Mouse (Mus musculus) stomach, embryonic 16.5 days (tissue): ENCODE results near the gene Mctp1. TPM values are rescaled to one million over a fixed set of nuclear protein-coding genes. Genes with fewer than 3 reads are reported as not detected.

Experiments
- ATAC-seq: fragments of 200-750 bp; cut with Nextera tagmentation; 2 replicates; pipeline ENCODE4 v1.8.0; 2017; ENCODE audit warnings: moderate number of reproducible peaks, moderate TSS enrichment; ENCODE audit not compliant: insufficient read depth, low FRiP score
- H3K27ac ChIP-seq: fragments of 300-500 bp; sonication (generic); 2 replicates; pipeline ENCODE4 v1.5.1; 2014; ENCODE audit warnings: low read length
- H3K27me3 ChIP-seq: fragments of 300-500 bp; sonication (generic); 2 replicates; pipeline ENCODE4 v1.6.1; 2014; ENCODE audit warnings: low read length, control low read depth, mixed read lengths; ENCODE audit not compliant: control insufficient read depth, insufficient read depth
- H3K36me3 ChIP-seq: fragments of 300-500 bp; sonication (generic); 2 replicates; pipeline ENCODE4 v1.6.1; 2014; ENCODE audit warnings: low read length; ENCODE audit not compliant: control insufficient read depth, insufficient read depth
- H3K4me1 ChIP-seq: fragments of 300-500 bp; sonication (generic); 2 replicates; pipeline ENCODE4 v1.6.1; 2014; ENCODE audit warnings: low read length, control low read depth, mixed read lengths; ENCODE audit not compliant: control insufficient read depth, insufficient read depth
- H3K4me2 ChIP-seq: fragments of 300-500 bp; sonication (generic); 2 replicates; pipeline ENCODE4 v1.6.1; 2014; ENCODE audit warnings: low read depth, low read length, mixed read lengths
- H3K4me3 ChIP-seq: fragments of 300-500 bp; sonication (generic); replicated peaks from 2 replicates; pipeline ENCODE4 v1.5.1; 2014; ENCODE audit warnings: mild to moderate bottlenecking, low read length
- H3K9ac ChIP-seq: fragments of 300-500 bp; sonication (generic); 2 replicates; pipeline ENCODE4 v1.6.1; 2014; ENCODE audit warnings: low read length
- H3K9me3 ChIP-seq: fragments of 300-500 bp; sonication (generic); replicated peaks from 2 replicates; pipeline ENCODE4 v1.6.1; 2016; ENCODE audit warnings: low read length, control low read depth; ENCODE audit not compliant: control insufficient read depth
- WGBS: fragments of 180-500 bp; shearing (Covaris S2); extraction: QIAGEN DNeasy Blood & Tissue Kit; methylation state at CpG from one replicate; pipeline ENCODE4 v1.1.7; 2014; 5-methylcytosine and 5-hydroxymethylcytosine counted together
- polyA plus RNA-seq: library from polyadenylated mRNA; unstranded; fragments of >200 nt; fragmentation: Nextera tagmentation; extraction: Ambion mirVana; gene quantifications from 2 replicates; pipeline ENCODE4 v1.2.1, GENCODE M21; 2015

The Mctp1 gene
- polyA plus RNA-seq, 1 experiment from 2014 or later = 1.8 TPM

DNA sequence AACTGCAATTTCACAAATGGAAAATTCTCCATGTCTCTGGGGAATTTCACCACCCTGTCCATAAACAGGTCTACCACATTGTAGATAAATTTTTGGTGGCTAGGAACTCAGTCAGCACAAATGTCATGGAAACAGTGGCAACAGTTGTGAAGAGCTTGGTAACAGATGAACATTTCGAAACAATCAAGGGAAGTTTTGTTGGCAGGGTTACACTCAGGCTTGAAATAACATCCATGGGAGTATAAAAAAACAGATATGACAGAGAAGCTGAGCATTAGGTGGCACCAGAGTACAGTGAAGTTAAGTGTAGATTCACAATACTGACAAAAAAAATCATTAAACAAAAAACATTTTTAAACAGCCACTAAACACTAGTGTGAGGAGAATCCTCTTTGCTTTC, 26.3 kb downstream of the Mctp1 start:
- no peak overlapping the region for H3K4me3 ChIP-seq
- no peaks in the 10 kb centered on the region for H3K9me3 ChIP-seq
- no peak overlapping the region for H3K4me2 ChIP-seq
- 82% methylated on average over 1 of the region's 1 CpGs for WGBS
- H3K9ac ChIP-seq = no peak overlapping the region
- H3K27ac ChIP-seq = no peak overlapping the region
- no peaks in the 10 kb centered on the region for H3K4me1 ChIP-seq
- no peaks in the 10 kb centered on the region for H3K36me3 ChIP-seq
- H3K27me3 ChIP-seq = no peaks in the 10 kb centered on the region
- ATAC-seq = no peak

DNA sequence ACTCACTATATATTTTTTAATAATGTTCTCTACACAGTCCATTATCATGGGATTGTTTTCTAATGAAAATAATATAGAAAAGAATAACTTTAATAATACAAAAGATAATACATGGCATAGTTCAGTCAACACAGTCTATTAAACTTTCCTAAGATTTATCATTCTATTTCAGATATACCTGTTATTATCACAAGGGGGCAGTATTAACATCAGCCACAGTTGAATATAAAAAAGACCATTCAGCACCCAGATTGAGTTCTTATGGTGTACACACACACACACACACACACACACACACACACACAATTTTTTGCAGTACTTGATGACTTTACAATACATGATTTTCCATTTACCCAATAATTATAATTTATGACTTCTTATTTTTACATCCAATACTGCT, 31.0 kb downstream of the Mctp1 start:
- Histone ChIP-seq H3K4me3 (no peak overlapping the region), H3K27ac (no peak overlapping the region), H3K27me3 (no peaks in the 10 kb centered on the region), H3K4me1 (no peaks in the 10 kb centered on the region), H3K9me3 (no peaks in the 10 kb centered on the region), H3K4me2 (no peak overlapping the region), H3K9ac (no peak overlapping the region), H3K36me3 (no peaks in the 10 kb centered on the region)
- ATAC-seq = no peak

DNA sequence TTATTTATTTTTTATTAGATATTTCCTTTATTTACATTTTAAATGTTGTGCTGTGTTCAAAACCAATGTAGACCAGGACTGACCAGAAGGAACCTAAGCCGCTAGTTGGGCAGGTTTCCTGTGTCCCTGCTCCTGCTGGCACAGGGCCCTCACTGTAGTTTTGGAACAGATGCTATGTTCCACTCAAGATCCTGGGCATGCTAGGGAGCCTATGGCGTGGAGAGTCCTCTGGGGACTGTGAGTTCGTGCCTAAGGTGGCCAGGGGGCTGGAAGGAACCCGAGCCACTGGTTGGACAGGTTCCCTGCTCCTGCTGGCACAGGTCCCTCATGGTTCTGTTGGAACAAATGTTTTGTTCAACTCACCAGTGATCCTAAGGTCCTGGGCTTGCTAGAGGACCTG, 35.8 kb downstream of the Mctp1 start:
- Histone ChIP-seq H3K9me3 (no peaks in the 10 kb centered on the region), H3K4me2 (no peak overlapping the region), H3K4me3 (no peak overlapping the region), H3K27ac (no peak overlapping the region), H3K36me3 (no peaks in the 10 kb centered on the region), H3K27me3 (no peaks in the 10 kb centered on the region), H3K4me1 (no peaks in the 10 kb centered on the region), H3K9ac (no peak overlapping the region)
- WGBS = 72% methylated on average over 4 of the region's 4 CpGs
- ATAC-seq = no peak

DNA sequence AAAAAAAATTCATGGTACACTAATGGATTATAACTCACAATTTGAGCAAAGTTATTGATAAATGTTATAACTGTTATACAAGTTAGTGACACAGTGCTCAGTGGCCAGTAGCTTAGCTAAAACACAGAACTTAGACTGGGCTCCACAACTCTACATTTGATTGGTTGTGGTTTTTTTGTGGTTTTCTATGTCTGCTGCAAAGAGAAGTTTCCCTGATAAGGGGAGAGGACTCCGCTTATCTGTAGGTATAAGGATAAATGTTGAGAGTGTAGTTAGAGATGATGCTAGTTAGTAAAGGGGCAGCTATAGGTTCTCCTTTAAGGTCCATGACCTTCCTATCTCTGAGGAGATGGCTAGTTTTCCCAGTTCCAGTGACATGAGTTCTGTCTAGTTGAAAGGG, 36.7 kb downstream of the Mctp1 start:
- H3K4me1 ChIP-seq = no peaks in the 10 kb centered on the region
- H3K36me3 ChIP-seq = no peaks in the 10 kb centered on the region
- no peak overlapping the region for H3K9ac ChIP-seq
- H3K27me3 ChIP-seq = no peaks in the 10 kb centered on the region
- WGBS = 80% methylated on average over 1 of the region's 1 CpGs
- no peak overlapping the region for H3K4me2 ChIP-seq
- no peak overlapping the region for H3K4me3 ChIP-seq
- no peak for ATAC-seq
- H3K27ac ChIP-seq = no peak overlapping the region
- H3K9me3 ChIP-seq = no peaks in the 10 kb centered on the region

DNA sequence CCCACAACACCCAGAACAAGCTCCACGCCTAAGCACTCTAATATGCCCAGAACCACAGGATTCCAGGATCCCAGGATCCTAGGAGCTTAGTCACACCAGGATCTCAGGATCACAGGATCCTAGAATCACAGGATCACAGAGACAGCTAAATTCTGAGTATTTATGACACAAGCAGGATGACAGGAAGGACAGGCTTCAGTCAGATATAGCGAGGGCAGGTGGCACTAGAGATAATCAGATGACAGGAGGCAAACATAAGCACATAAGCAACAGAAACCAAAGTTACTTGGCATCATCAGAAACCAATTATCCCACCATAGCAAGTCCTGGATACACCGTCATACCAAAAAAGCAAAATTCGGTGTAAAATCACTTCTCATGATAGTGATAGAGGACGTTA, 37.8 kb downstream of the Mctp1 start:
- Histone ChIP-seq H3K27me3 (no peaks in the 10 kb centered on the region), H3K4me3 (no peak overlapping the region), H3K9ac (no peak overlapping the region), H3K4me2 (no peak overlapping the region), H3K9me3 (no peaks in the 10 kb centered on the region), H3K36me3 (no peaks in the 10 kb centered on the region), H3K4me1 (no peaks in the 10 kb centered on the region), H3K27ac (no peak overlapping the region)
- 81% methylated on average over 5 of the region's 5 CpGs for WGBS
- no peak for ATAC-seq

DNA sequence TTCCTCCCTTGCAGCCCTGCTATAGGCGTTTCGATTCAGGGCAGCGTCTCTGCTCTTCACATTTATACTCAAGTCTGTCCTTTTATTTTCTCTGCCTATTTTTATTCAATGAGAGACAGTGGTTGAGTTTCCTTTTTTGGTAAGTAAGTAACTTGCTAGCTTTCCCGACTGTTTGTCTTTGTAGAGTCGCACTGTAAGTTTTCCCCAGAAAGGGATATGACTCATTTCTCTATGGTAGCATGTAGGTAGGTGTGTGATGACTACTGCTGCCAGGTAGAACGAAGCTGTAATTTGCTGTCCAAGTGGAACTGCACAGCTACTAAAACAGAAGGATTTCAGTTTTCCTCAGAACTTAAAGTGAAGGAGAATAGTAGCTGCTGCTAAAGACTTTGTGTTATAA, 45.1 kb downstream of the Mctp1 start:
- Histone ChIP-seq H3K27me3 (no peaks in the 10 kb centered on the region), H3K9me3 (no peaks in the 10 kb centered on the region), H3K4me3 (no peak overlapping the region), H3K27ac (no peak overlapping the region), H3K4me2 (no peak overlapping the region), H3K36me3 (no peaks in the 10 kb centered on the region), H3K4me1 (no peaks in the 10 kb centered on the region), H3K9ac (no peak overlapping the region)
- 69% methylated on average over 6 of the region's 6 CpGs for WGBS
- ATAC-seq = no peak

DNA sequence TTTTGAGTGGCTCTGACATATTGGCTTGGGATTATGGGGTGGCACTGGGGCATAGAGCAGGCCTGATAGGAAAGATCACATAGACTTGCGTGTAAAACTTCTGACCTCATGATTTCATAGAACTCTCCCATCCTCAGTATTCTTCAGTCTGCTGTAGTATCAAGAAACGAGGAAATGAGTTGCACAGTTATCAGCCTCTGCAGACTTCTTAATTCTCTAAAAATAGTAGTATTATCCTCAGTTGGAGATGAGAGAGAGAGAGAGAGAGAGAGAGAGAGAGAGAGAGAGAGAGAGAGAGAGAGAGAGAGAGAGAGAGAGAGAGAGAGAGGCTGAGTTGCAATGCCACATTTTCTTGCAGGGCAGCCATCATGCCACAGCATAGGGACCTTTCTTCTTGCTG, 45.6 kb downstream of the Mctp1 start:
- no peaks in the 10 kb centered on the region for H3K36me3 ChIP-seq
- no peaks in the 10 kb centered on the region for H3K27me3 ChIP-seq
- ATAC-seq = no peak
- H3K4me1 ChIP-seq = no peaks in the 10 kb centered on the region
- no peak overlapping the region for H3K27ac ChIP-seq
- WGBS = 75% methylated on average over 2 of the region's 2 CpGs
- H3K9me3 ChIP-seq = no peaks in the 10 kb centered on the region
- H3K4me2 ChIP-seq = no peak overlapping the region
- no peak overlapping the region for H3K9ac ChIP-seq
- no peak overlapping the region for H3K4me3 ChIP-seq

DNA sequence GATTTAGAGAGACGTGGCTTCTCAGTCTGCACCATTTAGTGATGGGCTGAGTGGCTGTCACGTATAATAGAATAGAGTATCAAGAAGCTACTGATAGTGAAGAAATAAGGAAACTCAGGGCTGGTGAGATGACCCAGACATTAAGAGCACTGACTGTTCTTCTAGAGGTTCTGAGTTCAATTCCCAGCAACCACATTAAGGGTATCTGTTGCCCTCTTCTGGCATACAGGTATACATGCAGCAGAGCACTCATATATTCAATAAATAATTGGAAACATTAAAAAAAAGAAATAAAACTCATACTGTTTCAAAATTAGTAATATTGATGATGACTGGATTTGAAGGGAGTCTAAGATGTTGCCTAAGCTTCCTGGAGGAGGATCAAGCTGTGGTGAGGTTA, 47.6 kb downstream of the Mctp1 start:
- H3K4me3 ChIP-seq = no peak overlapping the region
- no peaks in the 10 kb centered on the region for H3K4me1 ChIP-seq
- no peak overlapping the region for H3K9ac ChIP-seq
- 87% methylated on average over 2 of the region's 2 CpGs for WGBS
- H3K36me3 ChIP-seq = no peaks in the 10 kb centered on the region
- no peaks in the 10 kb centered on the region for H3K27me3 ChIP-seq
- no peak for ATAC-seq
- no peak overlapping the region for H3K27ac ChIP-seq
- no peaks in the 10 kb centered on the region for H3K9me3 ChIP-seq
- no peak overlapping the region for H3K4me2 ChIP-seq

DNA sequence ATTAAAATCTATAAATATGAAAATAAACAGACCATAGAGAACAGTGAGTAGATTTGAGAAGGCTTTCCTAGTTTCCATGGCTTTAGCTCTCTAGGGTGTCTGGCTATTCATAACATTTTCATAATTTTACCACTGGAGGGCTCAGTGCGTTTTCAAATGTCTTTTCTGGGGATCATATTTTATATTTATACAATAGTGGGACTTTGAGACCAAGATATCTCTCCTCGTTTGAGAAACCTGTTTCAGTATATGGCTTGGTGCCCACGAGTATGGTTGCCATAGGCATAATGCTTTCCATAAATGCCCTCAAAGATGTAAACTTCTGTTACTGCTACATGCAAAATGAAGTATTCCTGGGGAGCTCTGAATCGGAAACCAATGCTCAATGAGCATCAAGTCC, 49.1 kb downstream of the Mctp1 start:
- Histone ChIP-seq H3K4me2 (no peak overlapping the region), H3K9me3 (no peaks in the 10 kb centered on the region), H3K27me3 (no peaks in the 10 kb centered on the region), H3K36me3 (no peaks in the 10 kb centered on the region), H3K4me1 (no peaks in the 10 kb centered on the region), H3K9ac (no peak overlapping the region), H3K27ac (no peak overlapping the region), H3K4me3 (no peak overlapping the region)
- WGBS = 72% methylated on average over 4 of the region's 4 CpGs
- ATAC-seq = no peak

DNA sequence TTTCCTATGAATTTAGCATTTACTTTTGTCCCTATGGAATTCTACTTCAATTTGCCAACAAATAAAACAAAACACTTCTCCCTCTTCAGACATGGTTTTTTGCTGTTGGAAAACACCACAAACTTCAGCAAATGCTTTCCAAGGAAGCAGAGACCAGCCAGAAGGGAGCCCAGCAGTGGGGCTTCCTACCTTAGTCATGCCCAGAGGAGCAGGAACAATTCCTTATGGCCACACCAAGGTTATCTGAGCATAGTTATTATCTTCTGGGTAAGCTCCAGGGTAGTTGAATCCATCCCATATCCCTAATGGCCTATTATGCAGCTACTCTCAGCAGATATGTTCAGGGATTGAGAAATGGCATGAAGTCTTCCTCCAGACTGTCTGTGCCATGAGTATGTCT, 52.1 kb downstream of the Mctp1 start:
- H3K9me3 ChIP-seq = no peaks in the 10 kb centered on the region
- H3K4me2 ChIP-seq = no peak overlapping the region
- no peak overlapping the region for H3K27ac ChIP-seq
- no peaks in the 10 kb centered on the region for H3K27me3 ChIP-seq
- H3K9ac ChIP-seq = no peak overlapping the region
- no peak overlapping the region for H3K4me3 ChIP-seq
- no peak for ATAC-seq
- no peaks in the 10 kb centered on the region for H3K4me1 ChIP-seq
- H3K36me3 ChIP-seq = no peaks in the 10 kb centered on the region
